Mouse (Mus musculus): ENCODE measurements around the gene Slc39a11. TPM values are rescaled to one million over a fixed set of nuclear protein-coding genes. Genes with fewer than 3 reads are reported as not detected.
A peak's percentile ranks its signal among the peaks of the same experiment; 100 is the strongest.

Gene Slc39a11
- total and polyA plus RNA-seq, 3 experiments = 43.2 to 54.4 (median 51.0) TPM

DNA sequence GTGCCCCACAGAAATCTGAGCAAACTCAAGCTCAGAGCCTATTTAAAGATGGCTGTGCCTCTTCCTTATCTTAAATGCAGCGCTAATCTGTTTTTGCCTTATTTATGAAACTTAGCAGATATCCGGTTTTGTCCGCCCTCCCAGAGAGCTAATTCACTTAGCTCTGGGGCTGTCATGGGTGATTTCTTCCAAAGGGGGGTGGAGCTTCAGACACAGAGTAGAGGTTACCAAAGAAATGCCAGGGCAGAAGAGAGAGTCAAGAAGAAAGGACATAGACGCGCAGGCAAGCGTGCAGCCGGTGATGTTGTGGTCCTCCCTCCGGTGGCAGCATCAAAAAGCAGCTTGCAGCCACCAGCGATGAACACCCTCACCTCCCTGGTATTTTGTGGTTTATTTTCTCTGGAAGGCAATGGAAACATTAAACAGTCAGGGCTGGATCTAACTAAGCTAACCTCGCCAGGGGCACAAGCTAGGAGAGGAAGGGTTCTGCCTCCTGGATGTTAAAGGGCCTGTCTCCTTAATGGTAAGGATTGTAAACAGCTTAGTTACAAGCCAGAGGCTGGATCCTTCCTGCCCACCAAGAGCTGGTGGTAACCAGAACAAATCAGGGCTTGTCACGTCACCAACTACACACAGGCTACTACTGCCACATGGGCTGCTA lies 103.5 kb downstream of the Slc39a11 start:
- Histone ChIP-seq H3K4me2 (ENCODE audit: insufficient read depth, low read depth, poor library complexity, severe bottlenecking) (no peak overlapping the region), H3K9me3 (replicated peaks; ENCODE audit: low read length) (peaks cover 16% of the 10 kb centered on the region), H3K4me1 (ENCODE audit: control insufficient read depth in 1 of 2, insufficient read depth in 2 of 2) (peaks cover 3 to 27% of the 10 kb centered on the region in 2 experiments), H3K27me3 (replicated peaks) (no peaks in the 10 kb centered on the region), H3K36me3 (replicated peaks in 1 of 2; ENCODE audit: control insufficient read depth in 1 of 2, insufficient read depth in 1 of 2, low read length in 1 of 2) (peaks cover 10 to 68% of the 10 kb centered on the region in 2 experiments), H3K9ac (ENCODE audit: insufficient read depth, low read depth) (no peak overlapping the region), H3K27ac (ENCODE audit: insufficient read depth, low read depth) (no peak overlapping the region), H3K79me2 (replicated peaks; ENCODE audit: control insufficient read depth, extremely low read depth, insufficient read depth, poor library complexity, severe bottlenecking) (no peaks in the 10 kb centered on the region), H3K4me3 (replicated peaks in 1 of 3; ENCODE audit: low read depth in 2 of 3, low read length in 2 of 3, poor library complexity in 1 of 3) (no peak overlapping the region)
- no peak for DNase-seq (ENCODE audit: extremely low read depth)
- dilution Hi-C loops (cut with MboI; ENCODE audit: extremely low pct_ligation_motif_present, extremely low pct_unique_long_range_greater_than_20kb, low sequenced_read_pairs) = no loop called here
- TF ChIP-seq SIN3A (IDR thresholded peaks at IDR 0.05; ENCODE audit: low read length) (no peak), CHD2 (IDR thresholded peaks at IDR 0.05; ENCODE audit: low read length) (no peak), MEF2A (IDR thresholded peaks at IDR 0.05; ENCODE audit: borderline replicate concordance, low read depth, low read length) (no peak), MAX (IDR thresholded peaks at IDR 0.05; ENCODE audit: low read length) (no peak), SMC3 (IDR thresholded peaks at IDR 0.05; ENCODE audit: low read depth, low read length) (no peak), ELF1 (IDR thresholded peaks at IDR 0.05; ENCODE audit: low read depth, low read length) (no peak), MXI1 (IDR thresholded peaks at IDR 0.05; ENCODE audit: low read depth, low read length) (no peak), NRF1 (IDR thresholded peaks at IDR 0.05; ENCODE audit: low read depth, low read length) (no peak), USF2 (conservative IDR thresholded peaks at IDR 0.05; ENCODE audit: low read depth, low read length) (no peak), RCOR1 (conservative IDR thresholded peaks at IDR 0.05; ENCODE audit: low read depth, low read length) (no peak), ZC3H11A (IDR thresholded peaks at IDR 0.05; ENCODE audit: low read depth, low read length) (no peak), IRF4 (IDR thresholded peaks at IDR 0.05; ENCODE audit: low read depth, low read length) (no peak), EP300 (IDR thresholded peaks at IDR 0.05; ENCODE audit: low read length) (no peak)
- in situ Hi-C loops (cut with MboI; ENCODE audit: low pct_ligation_motif_present, low pct_unique_long_range_greater_than_20kb, low sequenced_read_pairs) = no loop called here

DNA sequence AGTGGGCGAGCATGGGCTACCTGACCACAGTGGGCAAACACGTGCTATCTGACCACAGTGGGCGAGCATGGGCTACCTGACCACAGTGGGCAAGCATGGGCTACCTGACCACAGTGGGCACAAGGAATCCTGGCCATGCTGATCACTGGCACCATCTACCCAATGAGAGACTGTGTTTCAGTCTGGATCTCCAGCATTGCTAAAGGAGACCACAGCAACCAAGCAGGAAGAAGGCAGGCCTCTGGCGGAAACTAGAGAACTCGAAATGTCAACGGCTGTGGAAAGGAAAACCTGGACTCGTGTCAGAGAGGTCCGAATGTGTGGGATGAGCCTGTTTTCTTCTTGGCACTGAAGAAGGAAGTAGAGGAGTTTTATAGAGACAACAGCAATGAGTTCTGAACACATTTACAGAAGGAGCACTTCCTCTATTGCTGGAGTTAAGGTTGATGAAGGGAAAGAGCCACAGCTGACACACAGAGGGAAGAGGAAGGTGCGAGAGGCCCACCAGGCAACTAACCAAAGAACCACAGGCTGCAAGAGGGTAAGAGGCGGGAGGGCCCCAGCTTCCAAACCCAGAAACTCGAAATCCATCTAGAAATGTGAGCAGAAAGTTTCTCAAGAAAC lies 105.8 kb downstream of the Slc39a11 start:
- no peak overlapping the region for H3K27ac ChIP-seq (ENCODE audit: insufficient read depth, low read depth)
- H3K79me2 ChIP-seq (replicated peaks; ENCODE audit: control insufficient read depth, extremely low read depth, insufficient read depth, poor library complexity, severe bottlenecking) = no peaks in the 10 kb centered on the region
- dilution Hi-C loops (cut with MboI; ENCODE audit: extremely low pct_ligation_motif_present, extremely low pct_unique_long_range_greater_than_20kb, low sequenced_read_pairs) (no loop called here), in situ Hi-C loops (cut with MboI; ENCODE audit: low pct_ligation_motif_present, low pct_unique_long_range_greater_than_20kb, low sequenced_read_pairs) (no loop called here)
- H3K36me3 ChIP-seq (replicated peaks in 1 of 2; ENCODE audit: control insufficient read depth in 1 of 2, insufficient read depth in 1 of 2, low read length in 1 of 2) = peaks cover 6 to 64% of the 10 kb centered on the region in 2 experiments
- H3K4me1 ChIP-seq (ENCODE audit: control insufficient read depth in 1 of 2, insufficient read depth in 2 of 2) = peaks cover 3 to 31% of the 10 kb centered on the region in 2 experiments
- peaks cover 18% of the 10 kb centered on the region for H3K9me3 ChIP-seq (replicated peaks; ENCODE audit: low read length)
- DNase-seq (ENCODE audit: extremely low read depth) = peak; percentile 64
- no peak overlapping the region for H3K4me3 ChIP-seq (replicated peaks in 1 of 3; ENCODE audit: low read depth in 2 of 3, low read length in 2 of 3, poor library complexity in 1 of 3)
- H3K9ac ChIP-seq (ENCODE audit: insufficient read depth, low read depth) = no peak overlapping the region
- TF ChIP-seq JUND (conservative IDR thresholded peaks at IDR 0.05; ENCODE audit: low read depth, low read length) (no peak), SIN3A (IDR thresholded peaks at IDR 0.05; ENCODE audit: low read length) (no peak), HCFC1 (IDR thresholded peaks at IDR 0.05; ENCODE audit: low read depth, low read length) (no peak), ZKSCAN1 (IDR thresholded peaks at IDR 0.05; ENCODE audit: borderline replicate concordance, low read depth, low read length) (no peak), ELF1 (IDR thresholded peaks at IDR 0.05; ENCODE audit: low read depth, low read length) (0 out of 2 replicates have a peak, but pooled peaks have one; percentile 11)
- no peak overlapping the region for H3K4me2 ChIP-seq (ENCODE audit: insufficient read depth, low read depth, poor library complexity, severe bottlenecking)
- no peaks in the 10 kb centered on the region for H3K27me3 ChIP-seq (replicated peaks)

Measured in CH12.LX (cell line).